Mouse (Mus musculus): ENCODE results near the gene Fcrl5.

- no peak for TF ChIP-seq CTCF (IDR thresholded peaks at IDR 0.05; ENCODE audit: borderline replicate concordance, extremely low read depth, insufficient read depth, insufficient read length)
- no peak for TF ChIP-seq POLR2A (IDR thresholded peaks at IDR 0.05; ENCODE audit: borderline replicate concordance, extremely low read depth, insufficient read depth, insufficient read length, poor library complexity, severe bottlenecking)
These were observed 5.0 kb downstream of the Fcrl5 start for GRCm38 (mm10) chr3:87440586-87440985.

All from brain, embryonic 14.5 days (tissue).